ENCODE assay signal across 9 mouse cellular contexts in the genomic region with DNA sequence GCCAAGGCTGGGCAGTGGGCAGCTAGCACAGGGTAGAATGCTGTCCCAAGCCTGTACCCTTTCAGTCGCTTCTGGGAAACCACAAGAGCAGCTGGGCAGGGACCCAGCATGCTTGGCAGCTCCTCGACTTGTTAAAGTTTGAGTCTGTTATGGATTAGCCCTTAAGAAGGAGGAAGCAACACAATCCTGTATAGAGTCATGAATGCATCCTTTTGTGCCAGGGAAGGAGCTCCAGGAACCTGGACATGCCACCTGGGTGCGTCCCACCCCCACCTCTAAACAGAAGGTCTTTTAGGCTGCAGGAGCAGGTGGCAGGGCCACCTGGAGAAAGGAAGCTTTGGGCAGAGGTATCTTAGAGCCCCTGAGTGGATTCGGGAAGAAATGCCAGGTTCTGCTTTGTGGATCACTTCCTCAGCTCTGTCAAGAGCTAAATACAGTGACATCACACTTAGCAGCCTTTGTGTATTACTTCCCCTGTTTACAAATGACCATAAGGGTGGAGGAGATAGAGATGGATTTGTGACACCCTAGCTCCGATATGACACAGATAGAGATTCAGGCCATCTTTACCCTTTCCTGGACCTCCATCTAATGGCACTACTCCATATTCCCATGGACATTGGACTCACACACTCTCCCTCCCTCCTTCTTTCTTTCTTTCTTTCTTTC. TPM values are rescaled to one million over a fixed set of nuclear protein-coding genes. Genes with fewer than 3 reads are reported as not detected.
DNase-seq lines count a peak whose midpoint lies in the region; TF ChIP-seq lines count a peak whose summit lies in the region.
"Had no signal": no experiment of that assay in that cellular context is flagged by ENCODE, and none has a peak within 500 bp of the region (broad histone marks: within the 10 kb centered on the region; RNA-seq: fewer than 3 reads in every experiment).

No protein-coding gene starts in this region.

- intact Hi-C loops in gastrocnemius, adult 2 months (cut with DNase I), result no loop called here
- intact Hi-C loops in heart, postnatal 14 days (cut with DNase I), result no loop called here

- H3K27ac ChIP-seq in gastrocnemius, adult 2 months, result peak overlapping the region; percentile 85
- peak overlapping the region; percentile 86 for H3K27ac ChIP-seq in macrophage

- peaks cover 73% of the 10 kb centered on the region for H3K79me2 ChIP-seq in macrophage (ENCODE audit: inconsistent target)

- peak overlapping the region; percentile 58 for H3K4me3 ChIP-seq in gastrocnemius, adult 2 months
- H3K4me3 ChIP-seq in macrophage (ENCODE audit: inconsistent target), result no peak overlapping the region
- H3K4me3 ChIP-seq: erythroblast, embryonic 14.5 days had no signal

- TF ChIP-seq CTCF in gastrocnemius, adult 2 months (IDR thresholded peaks at IDR 0.05), result no peak

- H3K36me3 ChIP-seq in macrophage (ENCODE audit: inconsistent target), result no peaks in the 10 kb centered on the region

- peak; percentile 76 for DNase-seq in gastrocnemius, adult 2 months
- no peak for DNase-seq in gastrocnemius, postnatal 10 days
- peak; percentile 56 for DNase-seq in right cerebral cortex, postnatal 4 days
- DNase-seq in right cerebral cortex, postnatal 14 days, result no peak
- peak; percentile 64 to 70 for DNase-seq in heart, postnatal 14 days
- no peak for DNase-seq in testis, postnatal 14 days (ENCODE audit: low spot score)
- DNase-seq in thymus, postnatal 36 days, result no peak

- 17% methylated on average over 5 of the region's 5 CpGs for WGBS in macrophage (ENCODE audit: missing documents)

RNA-seq across cellular contexts. Expression of gene Cd81, which starts 6.8 kb away (rescaled TPM):
- 100 to 1,000 TPM; 100 to 129 TPM for total RNA-seq in gastrocnemius, adult 2 months (2021)
- 100 to 1,000 TPM; 236 to 268 TPM for total RNA-seq in gastrocnemius, postnatal 10 days (2021)
- total RNA-seq in heart, postnatal 14 days (2021), result 100 to 1,000 TPM; 505 to 506 TPM
- 100 to 1,000 TPM in 1 of 26 experiments, 10 to 100 TPM in 25; 16.9 to 122 (median 35.5) TPM for total RNA-seq in macrophage (2018; cell fraction: chromatin; rRNA removed)
- total RNA-seq in macrophage (2018; cell fraction: cytosol; rRNA removed), result 100 to 1,000 TPM; 101 to 168 (median 133) TPM
- total RNA-seq in macrophage (2018; cell fraction: nucleus; rRNA removed), result 100 to 1,000 TPM in 16 of 26 experiments, 10 to 100 TPM in 10; 64.2 to 209 (median 121) TPM
- 105 to 150 TPM (median 143 TPM) in 3 replicates for polyA plus RNA-seq in macrophage (2018)

RNA-seq across cellular contexts. Expression of gene Tssc4, which starts 9.7 kb away (rescaled TPM):
- 1 to 10 TPM; 6.6 to 8.2 TPM for total RNA-seq in gastrocnemius, adult 2 months (2021)
- total RNA-seq in gastrocnemius, postnatal 10 days (2021), result 10 to 100 TPM; 14.3 to 16.9 TPM
- 10 to 100 TPM; 19.0 to 20.7 TPM for total RNA-seq in heart, postnatal 14 days (2021)
- 10 to 100 TPM in 16 of 26 experiments, 1 to 10 TPM in 10; 3.8 to 29.1 (median 11.1) TPM for total RNA-seq in macrophage (2018; cell fraction: chromatin; rRNA removed)
- 10 to 100 TPM in 22 of 26 experiments, 1 to 10 TPM in 4; 6.4 to 19.3 (median 16.0) TPM for total RNA-seq in macrophage (2018; cell fraction: cytosol; rRNA removed)
- total RNA-seq in macrophage (2018; cell fraction: nucleus; rRNA removed), result 10 to 100 TPM in 23 of 26 experiments, 1 to 10 TPM in 3; 5.4 to 31.7 (median 18.3) TPM
- 11.1 to 20.1 TPM (median 14.3 TPM) in 3 replicates for polyA plus RNA-seq in macrophage (2018)

RNA-seq across cellular contexts. Expression of gene Trpm5, which starts 35.1 kb away (rescaled TPM):
- total RNA-seq in gastrocnemius, adult 2 months (2021), result not detected
- 1 to 10 TPM; 1.2 to 2.8 TPM for total RNA-seq in gastrocnemius, postnatal 10 days (2021)
- total RNA-seq in heart, postnatal 14 days (2021), result under 1 TPM; 0.12 TPM
- under 1 TPM in 1 of 26 experiments, not detected in 25; 0.35 TPM for total RNA-seq in macrophage (2018; cell fraction: chromatin; rRNA removed)
- not detected for total RNA-seq in macrophage (2018; cell fraction: cytosol; rRNA removed)
- not detected for total RNA-seq in macrophage (2018; cell fraction: nucleus; rRNA removed)
- not detected in 3 replicates for polyA plus RNA-seq in macrophage (2018)
- polyA plus RNA-seq: erythroblast, embryonic 14.5 days had no signal

RNA-seq across cellular contexts. Expression of gene Kcnq1, which starts 46.8 kb away (rescaled TPM):
- total RNA-seq in gastrocnemius, adult 2 months (2021), result under 1 TPM; 0.33 to 0.67 TPM
- 1 to 10 TPM; 1.6 to 1.9 TPM for total RNA-seq in gastrocnemius, postnatal 10 days (2021)
- total RNA-seq in heart, postnatal 14 days (2021), result 10 to 100 TPM; 32.1 to 32.5 TPM
- total RNA-seq in macrophage (2018; cell fraction: chromatin; rRNA removed), result 1 to 10 TPM in 4 of 26 experiments, under 1 TPM in 7, not detected in 15; 0.31 to 4.2 (median 0.82) TPM
- under 1 TPM in 24 of 26 experiments, not detected in 2; 0.03 to 0.24 (median 0.09) TPM for total RNA-seq in macrophage (2018; cell fraction: cytosol; rRNA removed)
- total RNA-seq in macrophage (2018; cell fraction: nucleus; rRNA removed), result 1 to 10 TPM in 1 of 26 experiments, under 1 TPM in 4, not detected in 21; 0.15 to 1.2 (median 0.67) TPM
- 0.07 to 0.32 TPM in 2 of 3 replicates, not detected in the other for polyA plus RNA-seq in macrophage (2018)

RNA-seq across cellular contexts. Expression of gene Tspan32, which starts 54.5 kb away (rescaled TPM):
- total RNA-seq in gastrocnemius, adult 2 months (2021), result under 1 TPM; 0.23 to 0.39 TPM
- under 1 TPM; 0.16 to 0.90 TPM for total RNA-seq in gastrocnemius, postnatal 10 days (2021)
- 1 to 10 TPM in 1 of 2 experiments, under 1 TPM in 1; 0.91 to 1.1 TPM for total RNA-seq in heart, postnatal 14 days (2021)
- total RNA-seq in macrophage (2018; cell fraction: chromatin; rRNA removed), result 10 to 100 TPM in 22 of 26 experiments, 1 to 10 TPM in 4; 3.4 to 54.6 (median 29.8) TPM
- 10 to 100 TPM; 10.3 to 29.2 (median 21.3) TPM for total RNA-seq in macrophage (2018; cell fraction: cytosol; rRNA removed)
- total RNA-seq in macrophage (2018; cell fraction: nucleus; rRNA removed), result 10 to 100 TPM in 24 of 26 experiments, 1 to 10 TPM in 2; 8.3 to 55.5 (median 26.9) TPM
- 12.2 to 22.1 TPM (median 14.6 TPM) in 3 replicates for polyA plus RNA-seq in macrophage (2018)

Comparison
In these comparisons a context has a peak if more than half of its experiments do, and no peak if none do; other contexts are left out.
1. DNase-seq: peak in gastrocnemius, adult 2 months (single experiment), right cerebral cortex, postnatal 4 days (single experiment) and heart, postnatal 14 days (2 of 2); none in gastrocnemius, postnatal 10 days (single experiment), right cerebral cortex, postnatal 14 days (single experiment), testis, postnatal 14 days (single experiment) and thymus, postnatal 36 days (0 of 2).